Mouse (Mus musculus) CH12.LX (cell line): ENCODE results near the gene Gm39566.

Experiments used
- CHD1 ChIP-seq: IDR thresholded peaks from 2 replicates; pipeline ENCODE4 v1.6.1; 2012; ENCODE audit warnings: low read depth, low read length, improper control_type of control experiment, inconsistent platforms
- CTCF ChIP-seq, 2 experiments: IDR thresholded peaks in 1 of 2; conservative IDR thresholded peaks in 1 of 2; 2 replicates each; pipeline ENCODE4 v1.5.1; 2011 to 2012; ENCODE audit warnings: low read depth in 2 of 2, low read length in 2 of 2, improper control_type of control experiment in 1 of 2, inconsistent platforms in 1 of 2, mild to moderate bottlenecking in 1 of 2, moderate library complexity in 1 of 2
- ELF1 ChIP-seq: IDR thresholded peaks from 2 replicates; pipeline ENCODE4 v1.6.1; 2014; ENCODE audit warnings: low read depth, mild to moderate bottlenecking, inconsistent platforms, low read length, improper control_type of control experiment
- PAX5 ChIP-seq: IDR thresholded peaks from 2 replicates; pipeline ENCODE4 v1.6.1; 2012; ENCODE audit warnings: low read length, inconsistent platforms, mixed read lengths
- POLR2A ChIP-seq: IDR thresholded peaks from 2 replicates; pipeline ENCODE4 v1.6.1; 2011; ENCODE audit warnings: low read depth, mild to moderate bottlenecking, improper control_type of control experiment, low read length
- POLR2AphosphoS2 ChIP-seq: IDR thresholded peaks from 2 replicates; pipeline ENCODE4 v1.6.1; 2011; ENCODE audit warnings: low read depth, low read length, improper control_type of control experiment
- USF1 ChIP-seq: IDR thresholded peaks from 2 replicates; pipeline ENCODE4 v1.6.1; 2014; ENCODE audit warnings: low read depth, mild to moderate bottlenecking, inconsistent platforms, low read length, improper control_type of control experiment

DNA sequence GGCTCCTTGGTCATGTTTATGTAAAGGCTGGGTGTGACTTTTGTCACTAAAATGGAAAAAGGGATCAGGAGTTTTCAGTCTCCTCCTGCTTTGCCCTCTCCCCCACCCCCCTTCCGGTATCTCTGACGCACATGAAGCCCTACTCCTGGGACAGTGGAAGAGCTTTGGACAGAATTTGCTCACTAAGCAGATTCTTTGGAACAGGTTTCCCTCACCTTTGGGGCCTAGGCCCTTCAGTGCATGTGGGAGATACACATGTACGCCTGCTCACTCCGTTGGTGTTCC lies 47.5 kb downstream of the Gm39566 start:
- TF ChIP-seq CTCF (conservative IDR thresholded peaks at IDR 0.05 in 1 of 2, IDR thresholded peaks at IDR 0.05 in 1 of 2; ENCODE audit: low read depth in 2 of 2, low read length in 2 of 2) (no peak), ELF1 (no peak), USF1 (no peak), POLR2AphosphoS2 (no peak), CHD1 (no peak), POLR2A (no peak), PAX5 (no peak)
